Mouse (Mus musculus) midbrain, embryonic 12.5 days (tissue): ENCODE results near the gene Strip1. TPM values are rescaled to one million over a fixed set of nuclear protein-coding genes. Genes with fewer than 3 reads are reported as not detected.
A peak's percentile ranks its signal among the peaks of the same experiment; 100 is the strongest.

ENCODE experiments used
- ATAC-seq: fragments of 200-750 bp; cut with Nextera tagmentation; 2 replicates; pipeline ENCODE4 v1.8.0; 2017; ENCODE audit warnings: low read depth, moderate TSS enrichment, moderate library complexity; ENCODE audit not compliant: low FRiP score
- H3K27ac ChIP-seq: fragments of 300-500 bp; sonication (generic); replicated peaks from 2 replicates; pipeline ENCODE4 v1.5.1; 2016; ENCODE audit warnings: mild to moderate bottlenecking
- H3K27me3 ChIP-seq: fragments of 300-500 bp; sonication (generic); 2 replicates; pipeline ENCODE4 v1.6.1; 2016; ENCODE audit warnings: mild to moderate bottlenecking
- H3K36me3 ChIP-seq: fragments of 300-500 bp; sonication (generic); 2 replicates; pipeline ENCODE4 v1.6.1; 2016
- H3K4me1 ChIP-seq: fragments of 300-500 bp; sonication (generic); 2 replicates; pipeline ENCODE4 v1.6.1; 2016
- H3K4me2 ChIP-seq: fragments of 300-500 bp; sonication (generic); replicated peaks from 2 replicates; pipeline ENCODE4 v1.6.1; 2016; ENCODE audit warnings: mild to moderate bottlenecking, moderate library complexity
- H3K4me3 ChIP-seq: fragments of 300-500 bp; sonication (generic); 2 replicates; pipeline ENCODE4 v1.5.1; 2016; ENCODE audit warnings: mild to moderate bottlenecking
- H3K9ac ChIP-seq: fragments of 300-500 bp; sonication (generic); replicated peaks from 2 replicates; pipeline ENCODE4 v1.6.1; 2016; ENCODE audit warnings: mild to moderate bottlenecking, moderate library complexity
- H3K9me3 ChIP-seq: fragments of 300-500 bp; sonication (generic); 2 replicates; pipeline ENCODE4 v1.6.1; 2016; ENCODE audit warnings: mild to moderate bottlenecking
- WGBS: fragments of 180-500 bp; shearing (Covaris S2); methylation state at CpG from one replicate; pipeline ENCODE4 v1.1.7; 2016; 5-methylcytosine and 5-hydroxymethylcytosine counted together
- polyA plus RNA-seq: library from polyadenylated mRNA; unstranded; fragments of >200 nt; fragmentation: Nextera tagmentation; extraction: Ambion mirVana; gene quantifications from 2 replicates; pipeline ENCODE4 v1.2.1, GENCODE M21; 2016

Strip1 gene
- polyA plus RNA-seq, 1 experiment from 2014 or later, result 123 TPM

GRCm38 (mm10) chr3:107626751-107627150, 4.7 kb downstream of the Strip1 start:
- Histone ChIP-seq H3K9ac (no peak overlapping the region), H3K4me2 (no peak overlapping the region), H3K27ac (no peak overlapping the region), H3K36me3 (peaks cover 72% of the 10 kb centered on the region), H3K9me3 (no peaks in the 10 kb centered on the region), H3K4me3 (no peak overlapping the region), H3K27me3 (no peaks in the 10 kb centered on the region), H3K4me1 (peaks cover 15% of the 10 kb centered on the region)
- no peak for ATAC-seq
- WGBS, result 95% methylated on average over 8 of the region's 8 CpGs

- 94% methylated on average over 8 of the region's 8 CpGs for WGBS
- Histone ChIP-seq H3K27ac (no peak overlapping the region), H3K36me3 (peaks cover 84% of the 10 kb centered on the region), H3K4me1 (peaks cover 13% of the 10 kb centered on the region), H3K4me3 (no peak overlapping the region), H3K9me3 (no peaks in the 10 kb centered on the region), H3K4me2 (no peak overlapping the region), H3K9ac (no peak overlapping the region), H3K27me3 (no peaks in the 10 kb centered on the region)
- ATAC-seq, result no peak
These were observed 6.0 kb downstream of the Strip1 start for GRCm38 (mm10) chr3:107625536-107625935.

GRCm38 (mm10) chr3:107624424-107624823, 7.1 kb downstream of the Strip1 start:
- WGBS, result 95% methylated on average over 8 of the region's 8 CpGs
- no peak overlapping the region for H3K4me3 ChIP-seq
- H3K4me1 ChIP-seq, result peaks cover 2% of the 10 kb centered on the region; the same call in 1 of the 2 replicates
- no peaks in the 10 kb centered on the region for H3K27me3 ChIP-seq
- H3K36me3 ChIP-seq, result peaks cover 89% of the 10 kb centered on the region
- no peak overlapping the region for H3K4me2 ChIP-seq
- H3K9me3 ChIP-seq, result no peaks in the 10 kb centered on the region
- H3K27ac ChIP-seq, result no peak overlapping the region
- ATAC-seq, result no peak
- no peak overlapping the region for H3K9ac ChIP-seq

- H3K36me3 ChIP-seq, result peaks cover 96% of the 10 kb centered on the region
- H3K4me3 ChIP-seq, result no peak overlapping the region
- no peak for ATAC-seq
- 95% methylated on average over 7 of the region's 7 CpGs for WGBS
- no peak overlapping the region for H3K9ac ChIP-seq
- H3K27me3 ChIP-seq, result no peaks in the 10 kb centered on the region
- no peak overlapping the region for H3K27ac ChIP-seq
- H3K4me1 ChIP-seq, result no peaks in the 10 kb centered on the region
- H3K4me2 ChIP-seq, result no peak overlapping the region
- no peaks in the 10 kb centered on the region for H3K9me3 ChIP-seq
These were observed 9.0 kb downstream of the Strip1 start for GRCm38 (mm10) chr3:107622537-107622936.

- no peak overlapping the region for H3K9ac ChIP-seq
- WGBS, result 91% methylated on average over 21 of the region's 21 CpGs
These were observed 10.0 kb downstream of the Strip1 start for GRCm38 (mm10) chr3:107621286-107622075.

GRCm38 (mm10) chr3:107619911-107620310, 11.6 kb downstream of the Strip1 start:
- Histone ChIP-seq H3K27me3 (no peaks in the 10 kb centered on the region), H3K4me2 (no peak overlapping the region), H3K4me1 (no peaks in the 10 kb centered on the region), H3K36me3 (peaks cover 96% of the 10 kb centered on the region), H3K27ac (no peak overlapping the region), H3K9me3 (no peaks in the 10 kb centered on the region), H3K9ac (no peak overlapping the region), H3K4me3 (no peak overlapping the region)
- no peak for ATAC-seq
- 86% methylated on average over 6 of the region's 6 CpGs for WGBS

More at GRCm38 (mm10) chr3:107621286-107622075, 10.0 kb downstream of the Strip1 start:
- Histone ChIP-seq H3K4me3 (no peak overlapping the region), H3K4me2 (no peak overlapping the region), H3K27me3 (no peaks in the 10 kb centered on the region), H3K36me3 (peaks cover 96% of the 10 kb centered on the region), H3K4me1 (no peaks in the 10 kb centered on the region), H3K9me3 (no peaks in the 10 kb centered on the region), H3K27ac (no peak overlapping the region)
- ATAC-seq, result no peak

GRCm38 (mm10) chr3:107617800-107618199, 13.7 kb downstream of the Strip1 start:
- no peak for ATAC-seq
- WGBS, result 94% methylated on average over 3 of the region's 3 CpGs
- H3K4me3 ChIP-seq, result no peak overlapping the region

GRCm38 (mm10) chr3:107612902-107613525, 18.5 kb downstream of the Strip1 start:
- H3K4me2 ChIP-seq, result no peak overlapping the region
- no peak overlapping the region for H3K4me3 ChIP-seq
- H3K27me3 ChIP-seq, result no peaks in the 10 kb centered on the region
- 91% methylated on average over 11 of the region's 11 CpGs for WGBS
- H3K36me3 ChIP-seq, result peaks cover 75% of the 10 kb centered on the region
- H3K4me1 ChIP-seq, result 0 out of 2 replicates have a peak, but pooled peaks cover 3% of the 10 kb centered on the region
- no peak overlapping the region for H3K9ac ChIP-seq
- H3K27ac ChIP-seq, result no peak overlapping the region
- peak; percentile 66; the same call in 1 of the 2 replicates for ATAC-seq
- H3K9me3 ChIP-seq, result no peaks in the 10 kb centered on the region

More at GRCm38 (mm10) chr3:107617800-107618199, 13.7 kb downstream of the Strip1 start:
- Histone ChIP-seq H3K4me2 (no peak overlapping the region), H3K27me3 (no peaks in the 10 kb centered on the region), H3K9me3 (no peaks in the 10 kb centered on the region), H3K36me3 (peaks cover 96% of the 10 kb centered on the region), H3K27ac (no peak overlapping the region), H3K9ac (no peak overlapping the region), H3K4me1 (no peaks in the 10 kb centered on the region)

GRCm38 (mm10) chr3:107611394-107611793, 20.1 kb downstream of the Strip1 start:
- 0 out of 2 replicates have a peak, but pooled peaks cover 3% of the 10 kb centered on the region for H3K4me1 ChIP-seq
- H3K9ac ChIP-seq, result no peak overlapping the region
- 66% methylated on average over 4 of the region's 4 CpGs for WGBS
- H3K4me2 ChIP-seq, result no peak overlapping the region
- peaks cover 59% of the 10 kb centered on the region for H3K36me3 ChIP-seq
- H3K9me3 ChIP-seq, result no peaks in the 10 kb centered on the region
- no peak for ATAC-seq
- 0 out of 2 replicates have a peak, but pooled peaks cover 7% of the 10 kb centered on the region for H3K27me3 ChIP-seq
- H3K4me3 ChIP-seq, result no peak overlapping the region
- no peak overlapping the region for H3K27ac ChIP-seq

GRCm38 (mm10) chr3:107609376-107609775, 22.1 kb downstream of the Strip1 start:
- no peak overlapping the region for H3K4me3 ChIP-seq
- H3K27me3 ChIP-seq, result peaks cover 13% of the 10 kb centered on the region; the same call in 1 of the 2 replicates
- WGBS, result 55% methylated on average over 3 of the region's 3 CpGs
- no peak for ATAC-seq
- 0 out of 2 replicates have a peak, but pooled peaks cover 3% of the 10 kb centered on the region for H3K4me1 ChIP-seq
- H3K4me2 ChIP-seq, result no peak overlapping the region
- no peak overlapping the region for H3K9ac ChIP-seq
- peaks cover 39% of the 10 kb centered on the region for H3K36me3 ChIP-seq
- no peak overlapping the region for H3K27ac ChIP-seq
- no peaks in the 10 kb centered on the region for H3K9me3 ChIP-seq

GRCm38 (mm10) chr3:107608808-107609207, 22.7 kb downstream of the Strip1 start:
- Histone ChIP-seq H3K27me3 (peaks cover 13% of the 10 kb centered on the region), H3K4me3 (no peak overlapping the region), H3K9me3 (no peaks in the 10 kb centered on the region), H3K4me1 (0 out of 2 replicates have a peak, but pooled peaks cover 3% of the 10 kb centered on the region), H3K36me3 (peaks cover 33% of the 10 kb centered on the region), H3K9ac (no peak overlapping the region), H3K4me2 (no peak overlapping the region), H3K27ac (no peak overlapping the region)
- no peak for ATAC-seq
- 71% methylated on average over 4 of the region's 4 CpGs for WGBS

- Histone ChIP-seq H3K27ac (no peak overlapping the region), H3K4me2 (no peak overlapping the region), H3K4me1 (0 out of 2 replicates have a peak, but pooled peaks cover 3% of the 10 kb centered on the region), H3K9ac (no peak overlapping the region), H3K36me3 (peaks cover 17% of the 10 kb centered on the region), H3K9me3 (no peaks in the 10 kb centered on the region), H3K27me3 (peaks cover 13% of the 10 kb centered on the region), H3K4me3 (no peak overlapping the region)
- no peak for ATAC-seq
- WGBS, result 86% methylated on average over 8 of the region's 8 CpGs
These were observed 24.3 kb downstream of the Strip1 start for GRCm38 (mm10) chr3:107607221-107607620.
